Mouse (Mus musculus) kidney, postnatal 14 days (tissue): ENCODE data around the gene Otub1.
A peak's percentile ranks its signal among the peaks of the same experiment; 100 is the strongest.

Experiments
- DNase-seq: peaks from one replicate; pipeline ENCODE4 v3.0.0; 2022; ENCODE audit warnings: mixed read lengths

Otub1 gene

GRCm38 (mm10) chr19:7172051-7172866 lies 33.9 kb downstream of the Otub1 start:
- DNase-seq, result peak; percentile 77

- DNase-seq, result no peak
These were observed 34.7 kb downstream of the Otub1 start for GRCm38 (mm10) chr19:7171447-7171846.

GRCm38 (mm10) chr19:7170916-7171315 lies 35.2 kb downstream of the Otub1 start:
- no peak for DNase-seq

GRCm38 (mm10) chr19:7168423-7168822 lies 37.7 kb downstream of the Otub1 start:
- no peak for DNase-seq

- no peak for DNase-seq
These were observed 39.3 kb downstream of the Otub1 start for GRCm38 (mm10) chr19:7166767-7167166.

- no peak for DNase-seq
These were observed 39.9 kb downstream of the Otub1 start for GRCm38 (mm10) chr19:7166200-7166711.

- peak; percentile 64 for DNase-seq
These were observed 40.5 kb downstream of the Otub1 start for GRCm38 (mm10) chr19:7165509-7166199.

- DNase-seq, result no peak
These were observed 41.2 kb downstream of the Otub1 start for GRCm38 (mm10) chr19:7164820-7165323.

- DNase-seq, result no peak
These were observed 41.9 kb downstream of the Otub1 start for GRCm38 (mm10) chr19:7164238-7164637.

- no peak for DNase-seq
These were observed 45.1 kb downstream of the Otub1 start for GRCm38 (mm10) chr19:7161064-7161463.

GRCm38 (mm10) chr19:7160151-7160906 lies 45.8 kb downstream of the Otub1 start:
- peak; percentile 76 for DNase-seq

- DNase-seq, result no peak
These were observed 48.4 kb downstream of the Otub1 start for GRCm38 (mm10) chr19:7157734-7158133.

GRCm38 (mm10) chr19:7155196-7155595 lies 50.9 kb downstream of the Otub1 start:
- DNase-seq, result peak; percentile 58

- DNase-seq, result no peak
These were observed 52.9 kb downstream of the Otub1 start for GRCm38 (mm10) chr19:7153232-7153631.

- DNase-seq, result no peak
These were observed 54.0 kb downstream of the Otub1 start for GRCm38 (mm10) chr19:7151927-7152653.

GRCm38 (mm10) chr19:7151300-7151926 lies 54.7 kb downstream of the Otub1 start:
- DNase-seq, result no peak

GRCm38 (mm10) chr19:7149158-7149685 lies 56.9 kb downstream of the Otub1 start:
- no peak for DNase-seq

GRCm38 (mm10) chr19:7148541-7149085 lies 57.5 kb downstream of the Otub1 start:
- DNase-seq, result no peak
